Mouse (Mus musculus) embryonic facial prominence, embryonic 13.5 days (tissue): ENCODE results near the gene Olfr1196. TPM values are rescaled to one million over a fixed set of nuclear protein-coding genes. Genes with fewer than 3 reads are reported as not detected.
"Not testable (repeated sequence)": the region's sequence is repeated elsewhere in the genome, so short reads cannot be mapped to it uniquely, and the experiment has no call there.

Source experiments
- ATAC-seq: fragments of 200-750 bp; cut with Nextera tagmentation; 2 replicates; pipeline ENCODE4 v1.8.0; 2017; ENCODE audit warnings: low read depth; ENCODE audit not compliant: insufficient number of reproducible peaks, insufficient read depth, low FRiP score, low TSS enrichment
- H3K27ac ChIP-seq: fragments of 300-500 bp; sonication (generic); 2 replicates; pipeline ENCODE4 v1.5.1; 2015; ENCODE audit warnings: moderate library complexity, mild to moderate bottlenecking, inconsistent platforms
- H3K27me3 ChIP-seq: fragments of 300-500 bp; sonication (generic); 2 replicates; pipeline ENCODE4 v1.6.1; 2015; ENCODE audit warnings: mild to moderate bottlenecking, inconsistent platforms
- H3K36me3 ChIP-seq: fragments of 300-500 bp; sonication (generic); 2 replicates; pipeline ENCODE4 v1.6.1; 2015; ENCODE audit warnings: mild to moderate bottlenecking, inconsistent platforms
- H3K4me1 ChIP-seq: fragments of 300-500 bp; sonication (generic); 2 replicates; pipeline ENCODE4 v1.6.1; 2015; ENCODE audit warnings: inconsistent platforms
- H3K4me2 ChIP-seq: fragments of 300-500 bp; sonication (generic); 2 replicates; pipeline ENCODE4 v1.6.1; 2015; ENCODE audit warnings: moderate library complexity, mild to moderate bottlenecking, inconsistent platforms
- H3K4me3 ChIP-seq: fragments of 300-500 bp; sonication (generic); 2 replicates; pipeline ENCODE4 v1.5.1; 2015; ENCODE audit warnings: mild to moderate bottlenecking, inconsistent platforms
- H3K9ac ChIP-seq: fragments of 300-500 bp; sonication (generic); 2 replicates; pipeline ENCODE4 v1.6.1; 2015; ENCODE audit warnings: mild to moderate bottlenecking, inconsistent platforms
- H3K9me3 ChIP-seq: fragments of 300-500 bp; sonication (generic); 2 replicates; pipeline ENCODE4 v1.6.1; 2016; ENCODE audit warnings: inconsistent platforms
- WGBS: fragments of 180-500 bp; shearing (Covaris S2); methylation state at CpG from one replicate; pipeline ENCODE4 v1.1.7; 2015; ENCODE audit warnings: mixed read lengths; 5-methylcytosine and 5-hydroxymethylcytosine counted together
- polyA plus RNA-seq: library from polyadenylated mRNA; unstranded; fragments of >200 nt; fragmentation: Nextera tagmentation; extraction: Ambion mirVana; gene quantifications from 2 replicates; pipeline ENCODE4 v1.2.1, GENCODE M21; 2015

The Olfr1196 gene
- polyA plus RNA-seq = not detected in 2 replicates

- H3K36me3 ChIP-seq = no peaks in the 10 kb centered on the region
- H3K4me3 ChIP-seq = no peak within 1 kb of the TSS
- no peaks in the 10 kb centered on the region for H3K4me1 ChIP-seq
- 86% methylated on average over 2 of the region's 2 CpGs for WGBS
- H3K27me3 ChIP-seq = no peaks in the 10 kb centered on the region
- no peak within 1 kb of the TSS for H3K9ac ChIP-seq
- H3K27ac ChIP-seq = no peak within 1 kb of the TSS
- no peak for ATAC-seq
- no peak within 1 kb of the TSS for H3K4me2 ChIP-seq
- no peaks in the 10 kb centered on the region for H3K9me3 ChIP-seq
These were observed at the start of gene Olfr1196 for GRCm38 (mm10) chr2:88704497-88704896. Gene Olfr1196 (minus strand): TSS chr2:88704597.

GRCm38 (mm10) chr2:88751270-88751669 lies 46.9 kb upstream of the Olfr1196 start, which contains the start of gene Olfr1198:
Gene Olfr1198 (minus strand): TSS chr2:88751370.
- Histone ChIP-seq H3K27ac (no peak within 1 kb of the TSS), H3K4me1 (no peaks in the 10 kb centered on the region), H3K4me2 (no peak within 1 kb of the TSS), H3K9me3 (no peaks in the 10 kb centered on the region), H3K9ac (no peak within 1 kb of the TSS), H3K4me3 (no peak within 1 kb of the TSS), H3K36me3 (no peaks in the 10 kb centered on the region), H3K27me3 (no peaks in the 10 kb centered on the region)
- 94% methylated on average over 2 of the region's 2 CpGs for WGBS
- no peak for ATAC-seq

DNA sequence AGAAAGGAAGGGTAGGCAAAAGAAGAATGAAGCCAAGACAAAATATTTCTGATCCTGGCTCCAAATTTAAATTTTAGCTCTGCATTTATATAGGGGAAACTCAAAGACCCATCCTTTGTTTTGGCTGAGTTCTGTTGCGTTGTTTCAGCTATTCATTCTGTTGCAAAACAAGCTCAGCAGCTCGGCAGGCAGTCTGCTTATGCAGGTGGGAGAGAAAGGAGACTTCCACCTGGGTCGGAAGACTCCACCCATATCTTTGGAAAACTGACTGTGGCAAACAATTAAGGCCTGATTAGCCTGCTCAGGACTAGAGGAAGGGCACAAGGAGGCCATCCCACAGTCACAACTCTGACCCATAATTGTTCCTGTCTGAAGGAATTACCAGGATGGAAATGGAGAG lies 39.0 kb upstream of the Olfr1196 start:
- H3K36me3 ChIP-seq = no peaks in the 10 kb centered on the region
- H3K9ac ChIP-seq = no peak overlapping the region
- H3K27me3 ChIP-seq = no peaks in the 10 kb centered on the region
- no peak overlapping the region for H3K27ac ChIP-seq
- H3K4me2 ChIP-seq = no peak overlapping the region
- no peaks in the 10 kb centered on the region for H3K4me1 ChIP-seq
- 65% methylated on average over 3 of the region's 3 CpGs for WGBS
- ATAC-seq = no peak
- no peaks in the 10 kb centered on the region for H3K9me3 ChIP-seq
- no peak overlapping the region for H3K4me3 ChIP-seq

- no peaks in the 10 kb centered on the region for H3K9me3 ChIP-seq
- no peak within 1 kb of the TSS for H3K27ac ChIP-seq
- no peak within 1 kb of the TSS for H3K4me3 ChIP-seq
- H3K4me1 ChIP-seq = no peaks in the 10 kb centered on the region
- H3K27me3 ChIP-seq = no peaks in the 10 kb centered on the region
- no peak for ATAC-seq
- no peak within 1 kb of the TSS for H3K9ac ChIP-seq
- H3K4me2 ChIP-seq = no peak within 1 kb of the TSS
- no peaks in the 10 kb centered on the region for H3K36me3 ChIP-seq
- WGBS = 81% methylated on average over 1 of the region's 1 CpGs
These were observed 27.9 kb upstream of the Olfr1196 start, which contains the start of gene Olfr1197 for GRCm38 (mm10) chr2:88732266-88732665. Gene Olfr1197 (minus strand): TSS chr2:88732366.

DNA sequence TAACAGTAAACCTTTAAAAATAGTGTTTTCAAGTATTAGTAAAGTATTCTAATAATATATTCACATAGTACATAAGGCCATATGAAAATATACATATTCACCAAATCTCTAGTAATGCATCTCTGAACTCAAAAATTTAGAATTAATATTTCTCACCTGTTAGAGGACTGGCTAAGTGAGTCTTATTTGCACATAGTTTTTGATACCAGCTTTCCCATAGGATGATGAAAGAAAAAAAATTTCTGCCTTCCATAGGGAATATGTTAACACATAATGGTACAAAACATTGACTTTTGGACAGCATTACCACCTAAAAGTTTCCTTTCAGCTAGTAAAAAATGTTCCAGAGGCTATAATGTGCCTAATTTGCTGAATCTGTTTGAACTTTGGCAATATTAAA lies 15.3 kb downstream of the Olfr1196 start, which contains the start of gene Olfr1195:
Olfr1195 (minus strand) TSS at position 101 of the 400 bp plus-strand sequence.
- no peak within 1 kb of the TSS for H3K9ac ChIP-seq
- no peaks in the 10 kb centered on the region for H3K36me3 ChIP-seq
- no peak within 1 kb of the TSS for H3K27ac ChIP-seq
- H3K27me3 ChIP-seq = no peaks in the 10 kb centered on the region
- H3K4me3 ChIP-seq = no peak within 1 kb of the TSS
- no peaks in the 10 kb centered on the region for H3K9me3 ChIP-seq
- no peak for ATAC-seq
- H3K4me2 ChIP-seq = no peak within 1 kb of the TSS
- H3K4me1 ChIP-seq = no peaks in the 10 kb centered on the region

DNA sequence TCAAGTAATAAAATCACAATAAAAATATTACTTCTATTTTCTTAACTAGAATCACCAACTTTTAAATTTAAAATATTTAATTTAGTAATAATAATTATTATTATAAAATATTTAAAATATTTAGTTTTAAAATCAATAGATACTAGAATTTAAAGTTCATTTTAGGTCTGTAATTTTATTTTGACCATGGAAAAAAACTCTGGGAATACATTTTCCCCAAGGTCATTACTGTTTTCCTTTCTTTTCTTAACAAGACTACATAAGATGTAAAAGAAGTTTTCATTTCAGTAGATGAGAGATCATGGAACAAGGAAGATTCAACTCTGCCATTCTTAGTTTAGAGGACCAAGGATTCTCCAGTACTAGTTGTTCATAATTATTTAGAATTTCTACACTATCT lies 29.1 kb downstream of the Olfr1196 start, which contains the start of gene Olfr1193:
Olfr1193 (plus strand) TSS at position 301 of the 400 bp plus-strand sequence.
- H3K4me2 ChIP-seq, H3K27ac ChIP-seq, H3K4me1 ChIP-seq, H3K36me3 ChIP-seq, H3K4me3 ChIP-seq, H3K9me3 ChIP-seq, H3K9ac ChIP-seq, H3K27me3 ChIP-seq, ATAC-seq: not testable (repeated sequence)

GRCm38 (mm10) chr2:88648209-88648608 lies 56.2 kb downstream of the Olfr1196 start, which contains the start of gene Olfr1192-ps1:
Gene Olfr1192-ps1 (plus strand): TSS chr2:88648509.
- Histone ChIP-seq H3K27ac (no peak within 1 kb of the TSS), H3K4me2 (no peak within 1 kb of the TSS), H3K4me1 (no peaks in the 10 kb centered on the region), H3K27me3 (no peaks in the 10 kb centered on the region), H3K9ac (no peak within 1 kb of the TSS), H3K4me3 (no peak within 1 kb of the TSS), H3K9me3 (no peaks in the 10 kb centered on the region), H3K36me3 (no peaks in the 10 kb centered on the region)
- ATAC-seq = no peak
- 26% methylated on average over 1 of the region's 1 CpGs for WGBS

Other genes starting within 250 kb of the Olfr1196 start
- not detected in 2 replicates for gene Olfr1183, start 249.7 kb downstream of the Olfr1196 start, polyA plus RNA-seq
- gene Olfr1184, start 221.0 kb downstream of the Olfr1196 start, polyA plus RNA-seq = not detected in 2 replicates
- not detected in 2 replicates for gene Olfr1185-ps1, start 211.3 kb downstream of the Olfr1196 start, polyA plus RNA-seq
- gene Olfr1186, start 186.0 kb downstream of the Olfr1196 start, polyA plus RNA-seq = not detected in 2 replicates
- not detected in 2 replicates for gene Olfr1188, start 147.7 kb downstream of the Olfr1196 start, polyA plus RNA-seq
- not detected in 2 replicates for gene Olfr1189, start 118.1 kb downstream of the Olfr1196 start, polyA plus RNA-seq
- gene Olfr1191-ps1, start 64.1 kb downstream of the Olfr1196 start, polyA plus RNA-seq = not detected in 2 replicates
- not detected in 2 replicates for gene Olfr1192-ps1, start 56.1 kb downstream of the Olfr1196 start, polyA plus RNA-seq
- not detected in 2 replicates for gene Olfr1193, start 29.0 kb downstream of the Olfr1196 start, polyA plus RNA-seq
- gene Olfr1195, start 15.4 kb downstream of the Olfr1196 start, polyA plus RNA-seq = not detected in 2 replicates
- gene Olfr1197, start 27.8 kb upstream of the Olfr1196 start, polyA plus RNA-seq = not detected in 2 replicates
- gene Olfr1198, start 46.8 kb upstream of the Olfr1196 start, polyA plus RNA-seq = not detected in 2 replicates
- not detected in 2 replicates for gene Olfr1199, start 55.9 kb upstream of the Olfr1196 start, polyA plus RNA-seq
- not detected in 2 replicates for gene Olfr1200, start 65.9 kb upstream of the Olfr1196 start, polyA plus RNA-seq
- gene Olfr1201, start 88.4 kb upstream of the Olfr1196 start, polyA plus RNA-seq = not detected in 2 replicates
- not detected in 2 replicates for gene Olfr1202, start 109.9 kb upstream of the Olfr1196 start, polyA plus RNA-seq
- not detected in 2 replicates for gene Olfr1205, start 125.1 kb upstream of the Olfr1196 start, polyA plus RNA-seq
- gene Olfr1204, start 144.7 kb upstream of the Olfr1196 start, polyA plus RNA-seq = not detected in 2 replicates
- not detected in 2 replicates for gene Olfr1206, start 158.6 kb upstream of the Olfr1196 start, polyA plus RNA-seq
- gene Olfr1208, start 197.7 kb upstream of the Olfr1196 start, polyA plus RNA-seq = not detected in 2 replicates
- gene Olfr1209, start 210.6 kb upstream of the Olfr1196 start, polyA plus RNA-seq = 0.10 TPM in 1 of 2 replicates, not detected in the other
- not detected in 2 replicates for gene Olfr1211, start 233.5 kb upstream of the Olfr1196 start, polyA plus RNA-seq
- gene Olfr1212, start 249.4 kb upstream of the Olfr1196 start, polyA plus RNA-seq = not detected in 2 replicates